Mouse (Mus musculus) heart, postnatal 0 days (tissue): Measurements from ENCODE around the gene Zdhhc17.

Source experiments
- CTCF ChIP-seq: IDR thresholded peaks from 2 replicates; pipeline ENCODE4 v1.5.1; 2016; ENCODE audit warnings: antibody characterized with exemption, control low read depth, low read depth
- EP300 ChIP-seq: IDR thresholded peaks from 2 replicates; pipeline ENCODE4 v1.6.1; 2016; ENCODE audit warnings: antibody characterized with exemption, low read depth

- no peak for TF ChIP-seq CTCF
- TF ChIP-seq EP300 = no peak
Measured at GRCm38 (mm10) chr10:111010480-111011225, 713 bp upstream of the Zdhhc17 start.
